ENCODE assay signal across 16 mouse cellular contexts in the genomic region with DNA sequence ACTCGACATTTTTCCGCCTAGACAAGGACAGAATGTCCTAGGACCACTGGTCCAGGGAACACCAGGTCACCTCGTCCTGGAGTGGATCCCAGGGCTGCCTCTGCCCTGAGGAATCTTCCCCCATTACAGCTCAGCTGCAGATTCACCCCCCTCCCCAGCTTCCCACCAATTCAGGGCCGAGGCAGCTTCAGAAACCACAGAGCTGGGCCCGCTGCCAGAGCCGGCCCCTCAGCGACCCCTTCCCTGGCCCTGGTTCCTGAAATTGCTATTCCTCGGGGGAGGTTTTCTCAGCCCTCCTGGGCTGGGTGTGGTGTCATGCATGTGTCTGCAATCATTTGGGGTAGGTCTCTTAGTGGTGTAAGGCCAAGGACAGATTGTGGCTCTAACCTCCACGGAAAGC. TPM values are rescaled to one million over a fixed set of nuclear protein-coding genes. Genes with fewer than 3 reads are reported as not detected.
A peak's percentile ranks its signal among the peaks of the same experiment; 100 is the strongest.
DNase-seq lines count a peak whose midpoint lies in the region; ATAC-seq and TF ChIP-seq lines count a peak whose summit lies in the region.
"Had no signal": no experiment of that assay in that cellular context is flagged by ENCODE, and none has a peak within 500 bp of the region (broad histone marks: within the 10 kb centered on the region; RNA-seq: fewer than 3 reads in every experiment).

No protein-coding gene starts in this region.

- H3K9ac ChIP-seq in liver, embryonic 12.5 days = no peak overlapping the region
- H3K9ac ChIP-seq in liver, postnatal 0 days (replicated peaks) = no peak overlapping the region
- H3K9ac ChIP-seq: heart, embryonic 15.5 days had no signal

- no peaks in the 10 kb centered on the region for H3K4me1 ChIP-seq in liver, embryonic 12.5 days
- no peaks in the 10 kb centered on the region for H3K4me1 ChIP-seq in liver, postnatal 0 days (ENCODE audit: insufficient read depth)
- H3K4me1 ChIP-seq: heart, embryonic 15.5 days had no signal

- DNase-seq in liver = peak; percentile 35
- peak; percentile 43 for DNase-seq in retina, postnatal 1 day
- DNase-seq in retina, embryonic 14.5 days (ENCODE audit: low spot score) = no peak
- no peak for DNase-seq in gastrocnemius, postnatal 36 days
- DNase-seq in liver, postnatal 0 days = no peak
- DNase-seq: cerebellum, adult 9-10 months; heart, adult 18-20 months; heart, postnatal 4 days; right cerebral cortex, adult 18-20 months; thymus, postnatal 4 days had no signal

- H3K27me3 ChIP-seq in liver, embryonic 12.5 days (replicated peaks) = peaks cover 29% of the 10 kb centered on the region
- peaks cover 6% of the 10 kb centered on the region; the same call in 1 of the 2 replicates for H3K27me3 ChIP-seq in liver, postnatal 0 days (ENCODE audit: insufficient read depth, low read length)

- intact Hi-C loops in gastrocnemius, postnatal 36 days (cut with DNase I) = no loop called here

- no peak overlapping the region for H3K27ac ChIP-seq in liver, embryonic 12.5 days
- no peak overlapping the region for H3K27ac ChIP-seq in liver, postnatal 0 days (ENCODE audit: low read depth)
- H3K27ac ChIP-seq: forebrain, embryonic 10.5 days; heart, embryonic 15.5 days; hindbrain, postnatal 0 days had no signal

- H3K9me3 ChIP-seq in liver, embryonic 12.5 days (replicated peaks) = no peaks in the 10 kb centered on the region
- H3K9me3 ChIP-seq in liver, postnatal 0 days (ENCODE audit: low read length) = no peaks in the 10 kb centered on the region
- H3K9me3 ChIP-seq: forebrain, embryonic 10.5 days; heart, embryonic 15.5 days had no signal

- no peak overlapping the region for H3K4me3 ChIP-seq in liver, embryonic 12.5 days
- no peak overlapping the region for H3K4me3 ChIP-seq in liver, postnatal 0 days (ENCODE audit: low read depth, low read length)
- H3K4me3 ChIP-seq: forebrain, embryonic 10.5 days; heart, embryonic 15.5 days had no signal

- no peak for ATAC-seq in liver, embryonic 12.5 days
- 0 out of 4 replicates have a peak, but pooled peaks have one; percentile 15 to 33 for ATAC-seq in hematopoietic stem cell, adult 5-6 weeks (replicated peaks in 1 of 2; ENCODE audit: insufficient read depth in 1 of 2, low FRiP score in 2 of 2, low TSS enrichment in 1 of 2, low read depth in 1 of 2, poor library complexity in 2 of 2, severe bottlenecking in 2 of 2)
- no peak for ATAC-seq in liver, postnatal 0 days
- ATAC-seq: hindbrain, postnatal 0 days; intestine, postnatal 0 days had no signal

- H3K36me3 ChIP-seq in liver, embryonic 12.5 days = no peaks in the 10 kb centered on the region
- H3K36me3 ChIP-seq in liver, postnatal 0 days (replicated peaks; ENCODE audit: insufficient read depth, low read length) = no peaks in the 10 kb centered on the region
- H3K36me3 ChIP-seq: forebrain, embryonic 10.5 days; heart, embryonic 15.5 days had no signal

- TF ChIP-seq CTCF in liver, postnatal 0 days (IDR thresholded peaks at IDR 0.05; ENCODE audit: low read depth) = no peak

- no peak for TF ChIP-seq EP300 in liver, postnatal 0 days (IDR thresholded peaks at IDR 0.05; ENCODE audit: low read depth)

- no peak overlapping the region for H3K4me2 ChIP-seq in liver, embryonic 12.5 days
- H3K4me2 ChIP-seq in liver, postnatal 0 days (ENCODE audit: low read depth, low read length) = no peak overlapping the region
- H3K4me2 ChIP-seq: heart, embryonic 15.5 days had no signal

- 19% methylated on average over 9 of the region's 9 CpGs for WGBS in liver, embryonic 12.5 days (ENCODE audit: insufficient replicate concordance)
- 40% methylated on average over 9 of the region's 9 CpGs for WGBS in liver, postnatal 0 days (ENCODE audit: insufficient replicate concordance)

RNA-seq across cellular contexts. Expression of a gene that starts 22.5 kb away (rescaled TPM):
- polyA plus RNA-seq in liver, embryonic 12.5 days (2016; fragmentation: Nextera tagmentation; extraction: Ambion mirVana) = 46.2 and 49.4 TPM in 2 replicates
- total RNA-seq in hematopoietic stem cell, adult 5-6 weeks (2017) = 59.6 and 64.5 TPM in 2 replicates
- 10 to 100 TPM in 1 of 2 experiments, 1 to 10 TPM in 1; 9.5 to 12.4 TPM for total RNA-seq in gastrocnemius, postnatal 36 days (2021)
- polyA plus RNA-seq in liver, postnatal 0 days (2015; fragmentation: Nextera tagmentation; extraction: Ambion mirVana) = 81.0 and 87.7 TPM in 2 replicates

Comparison
In these comparisons a context has a peak if more than half of its experiments do, and no peak if none do; other contexts are left out.
1. DNase-seq: peak in liver (single experiment) and retina, postnatal 1 day (single experiment); none in retina, embryonic 14.5 days (single experiment), gastrocnemius, postnatal 36 days (0 of 2) and liver, postnatal 0 days (single experiment).
2. ATAC-seq: peak in hematopoietic stem cell, adult 5-6 weeks (2 of 2); none in liver, embryonic 12.5 days (single experiment) and liver, postnatal 0 days (single experiment).